Mouse (Mus musculus) 3T3-L1 (cell line): ENCODE measurements around the gene Spef1.
A peak's percentile ranks its signal among the peaks of the same experiment; 100 is the strongest.

Experiments used
- DNase-seq: peaks from one replicate; pipeline ENCODE4 v3.0.0-alpha.2; 2015; ENCODE audit warnings: low read depth, low spot score

Gene Spef1

DNA sequence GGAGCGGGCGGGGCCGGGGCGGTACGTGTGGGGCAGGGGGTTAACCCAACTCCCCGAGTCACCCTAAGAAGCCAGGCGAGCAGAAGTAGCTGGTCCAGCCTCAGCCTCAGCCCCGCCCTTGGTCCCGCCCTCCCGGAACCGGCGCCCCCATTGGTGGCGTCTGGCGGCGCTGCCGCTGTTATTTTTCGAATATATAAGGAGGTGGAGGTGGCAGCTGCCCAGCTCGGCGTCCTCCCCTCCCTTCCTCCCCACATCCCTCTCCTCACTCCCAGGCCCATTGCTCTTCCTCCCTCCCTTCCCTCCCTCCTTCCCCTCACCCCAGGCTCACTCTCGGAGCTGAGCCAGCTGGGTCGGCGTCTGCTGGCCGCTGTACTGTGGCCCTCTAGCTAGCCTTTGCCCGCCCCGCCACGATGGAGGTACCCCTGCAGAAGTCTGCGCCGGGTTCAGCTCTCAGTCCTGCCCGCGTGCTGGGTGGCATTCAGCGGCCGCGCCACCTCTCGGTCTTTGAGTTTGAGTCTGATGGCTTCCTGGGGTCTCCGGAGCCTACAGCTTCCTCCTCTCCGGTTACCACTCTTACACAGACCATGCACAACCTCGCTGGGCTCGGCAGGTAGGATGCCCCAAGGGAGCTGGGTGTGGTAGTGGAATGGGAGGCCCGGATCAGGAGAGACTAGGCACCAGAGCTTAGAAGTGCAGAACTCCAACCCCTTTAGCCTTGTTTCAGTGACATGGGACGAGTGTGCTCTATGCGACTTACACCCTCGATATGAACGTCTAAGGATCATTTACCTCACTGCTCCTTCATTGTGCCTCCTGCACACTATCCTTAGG, at the start of gene Spef1, which contains the start of gene Cdc25b:
Gene Spef1 (minus strand): TSS at position 512 of the 831 bp plus-strand sequence.
Gene Cdc25b (plus strand): TSS at position 179 of the 831 bp plus-strand sequence.
- DNase-seq, result peak; percentile 92

DNA sequence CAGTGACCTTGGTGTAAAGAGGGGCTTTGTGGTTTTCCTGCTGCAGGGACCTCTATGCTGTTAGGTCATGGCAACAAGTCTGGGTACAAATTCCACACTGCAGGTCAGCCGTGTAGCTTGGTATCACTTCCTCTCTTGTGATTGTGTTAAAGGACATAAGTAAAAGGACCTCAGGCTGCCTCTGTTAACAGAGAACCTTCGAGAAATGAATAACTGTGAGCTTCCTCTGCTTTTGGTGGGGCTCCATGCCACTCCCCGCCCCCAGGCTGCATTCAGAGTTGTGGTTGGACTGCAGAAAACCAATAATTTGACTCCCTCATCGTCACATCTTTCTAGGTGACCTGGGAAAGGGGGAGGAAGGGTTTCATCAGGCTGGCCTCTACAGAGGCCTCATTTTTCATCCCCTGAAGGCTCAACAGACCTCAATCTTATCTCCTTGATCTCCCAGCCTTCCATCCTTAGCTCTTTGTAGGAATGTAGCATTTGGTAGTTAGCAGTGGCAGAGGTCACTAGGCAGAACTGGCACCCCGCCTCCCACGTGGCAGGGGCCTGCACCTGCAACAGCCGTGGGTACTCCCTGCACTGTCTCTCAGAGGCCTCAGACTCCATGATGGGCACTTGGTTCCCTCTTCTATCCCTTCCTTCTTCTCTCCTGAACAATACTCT, 48.0 kb upstream of the Spef1 start:
- peak; percentile 46 for DNase-seq

DNA sequence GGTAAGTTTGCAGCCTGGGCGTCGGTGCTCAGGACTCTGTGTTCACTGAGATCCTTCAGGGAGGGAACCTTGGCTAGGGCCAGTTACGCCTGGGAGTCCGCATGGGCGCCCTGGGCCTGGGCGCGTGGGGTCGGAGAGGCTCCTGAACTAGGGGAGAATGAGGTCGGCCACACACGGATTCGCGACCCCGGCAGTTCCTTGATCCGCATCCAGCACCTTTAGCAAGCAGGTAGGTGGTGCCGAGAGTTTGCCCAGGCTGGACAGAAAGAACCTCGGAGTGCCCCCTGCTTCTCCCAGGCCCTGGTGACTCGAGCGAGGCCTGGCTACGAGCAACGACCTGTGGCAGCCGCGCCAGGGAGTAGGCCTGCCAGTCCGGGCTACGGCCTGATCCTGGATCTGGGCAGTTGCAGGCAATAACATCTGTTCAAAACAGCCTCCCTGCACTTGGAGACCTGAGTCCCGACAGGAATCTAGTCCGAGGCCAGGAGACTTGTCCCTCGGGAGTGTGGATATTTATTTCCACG, 47.1 kb upstream of the Spef1 start:
- peak; percentile 36 for DNase-seq

DNA sequence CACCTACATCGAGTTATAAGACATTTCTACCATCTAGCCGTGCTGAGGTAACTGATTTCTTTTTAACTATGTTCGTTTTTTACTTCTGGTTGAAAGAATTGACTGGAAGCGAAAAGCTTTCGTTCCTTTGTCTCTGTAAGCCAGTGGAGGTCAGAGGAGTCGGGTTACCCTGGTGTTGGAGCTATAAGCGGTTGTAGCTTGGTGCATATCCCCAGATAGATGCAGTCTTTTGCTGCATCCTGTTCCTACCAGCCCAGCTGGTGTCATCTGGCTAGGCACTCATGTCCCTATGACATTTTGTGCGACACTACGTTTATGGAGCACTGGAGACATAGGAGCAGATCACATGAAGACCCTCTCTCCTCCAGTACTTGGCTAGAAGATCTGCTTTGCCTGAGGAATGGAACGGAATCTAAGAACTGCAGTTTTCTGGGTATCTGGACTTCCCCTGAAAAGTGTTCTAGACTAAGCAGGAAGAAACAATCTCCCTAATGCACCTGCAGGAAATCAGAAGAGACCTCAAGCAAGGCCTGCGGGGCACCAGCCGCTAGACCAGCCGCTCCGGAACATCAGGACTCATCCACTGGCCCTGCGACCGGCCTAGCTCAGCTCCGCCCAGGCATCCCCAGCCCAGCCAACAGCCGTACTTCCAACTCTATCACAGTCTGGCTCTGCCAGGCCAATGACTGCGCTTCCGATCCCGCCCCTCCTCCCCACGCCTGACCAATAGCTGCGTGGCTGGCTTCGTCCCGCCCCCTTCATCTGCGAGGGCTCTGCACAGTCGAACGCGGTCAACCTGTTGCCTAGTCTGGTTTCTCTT, 46.4 kb upstream of the Spef1 start, which contains the start of gene Mavs:
Gene Mavs (plus strand): TSS at position 757 of the 820 bp plus-strand sequence.
- peak; percentile 99 for DNase-seq

DNA sequence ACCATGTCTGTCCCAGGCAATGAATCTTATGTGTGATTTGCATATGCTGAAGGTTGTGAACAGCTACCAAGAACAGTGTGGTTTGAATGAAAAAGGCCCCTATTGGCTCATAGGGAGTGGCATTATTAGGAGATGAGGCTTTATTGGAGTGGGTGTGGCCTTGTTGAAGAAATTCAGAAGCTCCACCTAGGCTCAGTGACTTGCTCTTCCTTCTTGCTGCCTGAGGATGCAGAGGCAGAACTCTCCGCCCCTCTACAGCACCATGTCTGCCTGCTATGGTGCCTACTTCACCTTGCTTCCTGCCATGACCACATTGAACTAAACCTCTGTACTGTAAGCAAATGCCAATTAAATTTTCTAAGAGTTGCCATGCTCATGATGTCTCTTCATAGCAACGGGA, 45.5 kb upstream of the Spef1 start:
- DNase-seq, result peak; percentile 33

DNA sequence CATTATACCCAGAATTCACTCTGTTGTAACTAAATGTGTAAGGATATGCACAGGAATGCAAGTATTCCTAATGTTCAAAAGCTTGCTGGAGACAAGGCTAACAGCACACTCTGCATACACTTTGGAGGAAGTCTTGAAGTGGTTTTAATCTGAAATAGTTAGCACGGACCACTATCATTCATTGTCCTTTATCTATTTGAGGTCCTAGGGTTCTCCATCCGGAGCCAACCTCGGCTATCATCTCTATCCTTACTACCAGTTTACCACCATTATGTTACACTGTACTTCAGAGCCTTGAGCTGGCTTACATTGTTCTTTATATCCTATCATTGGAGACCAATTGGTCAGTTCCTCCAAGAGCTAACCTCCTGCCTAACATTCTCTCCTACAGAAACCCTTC, 40.2 kb upstream of the Spef1 start:
- no peak for DNase-seq

DNA sequence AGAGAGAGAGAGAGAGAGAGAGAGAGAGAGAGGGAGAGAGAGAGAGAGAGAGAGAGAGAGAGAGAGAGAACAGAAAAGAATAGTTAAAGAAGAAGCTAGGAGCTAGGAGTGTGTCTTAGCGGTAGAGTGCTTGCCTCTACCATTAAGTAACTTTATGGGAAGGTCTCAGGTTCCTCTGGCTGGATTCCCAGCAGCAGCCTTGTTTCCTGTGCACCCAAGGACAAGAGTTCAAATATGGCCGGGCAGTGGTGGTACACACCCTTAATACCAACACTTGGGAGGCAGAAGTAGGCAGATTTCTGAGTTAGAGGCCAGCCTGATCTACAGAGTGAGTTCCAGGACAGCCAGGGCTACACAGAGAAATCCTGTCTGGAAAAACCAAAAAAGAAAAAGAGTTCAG, 39.6 kb upstream of the Spef1 start:
- DNase-seq, result peak; percentile 22

DNA sequence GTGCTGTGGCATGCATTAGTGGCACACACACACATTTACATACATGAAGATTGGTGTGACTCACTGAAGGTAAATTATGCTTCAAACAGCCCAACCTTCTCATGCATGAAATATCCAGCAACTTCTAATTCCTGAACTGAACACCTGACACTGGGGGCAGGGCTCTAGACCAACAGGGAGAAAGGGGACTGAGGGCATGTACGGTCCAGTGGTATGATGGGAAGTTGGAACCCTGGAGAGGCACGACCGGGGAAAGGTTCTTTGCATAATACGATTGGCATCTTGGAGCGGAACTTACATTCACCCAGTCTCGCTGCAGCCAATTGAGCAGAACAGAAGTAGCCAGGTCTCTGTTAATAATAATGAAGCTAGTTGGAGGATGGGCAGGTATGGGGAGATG, 38.1 kb upstream of the Spef1 start:
- no peak for DNase-seq

DNA sequence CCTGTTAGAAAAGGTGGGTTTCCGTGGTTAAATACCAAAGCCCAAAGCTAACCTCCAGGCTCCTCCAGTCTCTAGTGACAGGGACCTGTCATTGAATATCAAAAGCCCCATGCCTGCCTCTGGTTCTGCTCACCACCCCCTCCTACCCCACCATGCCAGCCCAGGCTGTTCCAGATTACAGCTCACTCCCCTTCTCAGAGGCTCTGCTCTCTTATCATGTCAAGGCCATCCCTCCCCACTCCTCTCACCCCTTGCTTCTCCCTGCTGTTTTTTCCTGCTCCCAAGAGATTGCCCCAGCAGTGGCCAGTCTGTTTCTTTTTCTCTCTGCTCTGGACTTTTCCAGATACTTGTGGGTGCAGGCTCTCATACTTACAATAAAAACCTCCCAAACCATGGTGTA, 36.5 kb upstream of the Spef1 start:
- DNase-seq, result no peak

DNA sequence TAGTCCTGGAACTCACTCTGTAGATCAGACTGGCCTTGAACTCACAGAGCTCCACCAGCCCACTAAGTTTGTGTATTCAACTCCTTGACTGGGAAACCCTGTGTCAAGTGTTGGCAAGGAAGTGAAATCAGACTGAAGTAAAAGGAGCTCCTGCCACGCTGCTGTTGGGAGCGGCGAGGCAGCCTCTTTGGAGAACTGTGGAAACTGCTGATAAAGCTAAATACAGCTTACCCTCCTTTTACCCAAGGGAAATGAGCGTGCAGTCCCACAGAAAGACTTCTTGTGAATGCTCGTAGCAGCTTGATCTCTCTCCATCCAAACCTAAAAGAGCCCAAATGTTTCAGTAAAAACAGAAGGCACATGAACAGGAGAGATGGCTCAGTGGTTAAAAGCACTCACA, 35.5 kb upstream of the Spef1 start:
- DNase-seq, result no peak

DNA sequence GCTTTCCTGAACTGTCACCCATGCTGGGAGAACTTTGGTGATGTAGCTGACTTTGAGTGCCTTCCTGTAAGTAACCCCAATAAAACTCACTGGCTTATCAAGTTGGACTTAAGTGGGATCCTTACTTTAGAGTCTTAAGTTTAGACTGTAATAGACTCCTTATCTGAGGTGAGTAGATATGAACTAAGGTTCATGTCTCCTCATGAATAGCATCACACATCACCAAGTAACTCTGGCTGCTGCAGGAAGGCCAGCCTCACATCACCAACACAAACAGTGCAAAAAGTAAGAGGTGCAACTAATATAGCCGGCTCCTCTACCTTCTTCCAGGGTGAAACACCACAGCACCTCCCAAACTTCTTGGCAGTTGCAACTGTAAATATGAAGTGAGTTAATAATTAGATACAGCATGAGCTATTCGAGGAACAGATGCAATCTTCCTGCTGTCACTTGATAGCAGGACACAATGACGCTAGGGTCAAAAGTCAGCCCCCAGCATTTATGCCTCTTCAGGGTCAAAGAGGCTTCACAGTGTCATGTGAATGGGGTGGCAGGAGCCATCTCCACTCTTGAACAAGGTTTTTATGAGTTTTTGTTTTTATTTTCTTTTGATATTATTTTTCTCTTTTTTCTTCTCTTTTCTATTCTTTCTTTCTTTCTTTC, 34.9 kb upstream of the Spef1 start:
- DNase-seq, result no peak

DNA sequence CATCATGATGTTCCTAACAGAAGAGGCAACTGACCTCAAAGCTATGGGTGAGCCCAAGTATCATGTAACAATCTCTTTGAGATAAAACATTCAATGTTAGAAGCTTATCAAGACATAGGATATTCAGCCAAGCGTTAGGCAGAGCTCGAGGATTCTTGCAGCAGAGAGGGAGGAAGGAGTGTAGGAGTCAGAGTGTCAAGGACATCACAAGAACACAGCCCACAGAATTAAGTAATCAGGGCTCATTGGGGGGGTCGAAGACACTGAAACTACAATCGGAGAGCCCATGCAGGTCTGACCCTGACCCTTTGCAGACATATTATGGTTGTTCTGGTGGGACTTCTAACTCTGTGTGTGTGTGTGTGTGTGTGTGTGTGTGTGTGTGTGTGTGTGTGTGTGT, 32.9 kb upstream of the Spef1 start:
- no peak for DNase-seq

DNA sequence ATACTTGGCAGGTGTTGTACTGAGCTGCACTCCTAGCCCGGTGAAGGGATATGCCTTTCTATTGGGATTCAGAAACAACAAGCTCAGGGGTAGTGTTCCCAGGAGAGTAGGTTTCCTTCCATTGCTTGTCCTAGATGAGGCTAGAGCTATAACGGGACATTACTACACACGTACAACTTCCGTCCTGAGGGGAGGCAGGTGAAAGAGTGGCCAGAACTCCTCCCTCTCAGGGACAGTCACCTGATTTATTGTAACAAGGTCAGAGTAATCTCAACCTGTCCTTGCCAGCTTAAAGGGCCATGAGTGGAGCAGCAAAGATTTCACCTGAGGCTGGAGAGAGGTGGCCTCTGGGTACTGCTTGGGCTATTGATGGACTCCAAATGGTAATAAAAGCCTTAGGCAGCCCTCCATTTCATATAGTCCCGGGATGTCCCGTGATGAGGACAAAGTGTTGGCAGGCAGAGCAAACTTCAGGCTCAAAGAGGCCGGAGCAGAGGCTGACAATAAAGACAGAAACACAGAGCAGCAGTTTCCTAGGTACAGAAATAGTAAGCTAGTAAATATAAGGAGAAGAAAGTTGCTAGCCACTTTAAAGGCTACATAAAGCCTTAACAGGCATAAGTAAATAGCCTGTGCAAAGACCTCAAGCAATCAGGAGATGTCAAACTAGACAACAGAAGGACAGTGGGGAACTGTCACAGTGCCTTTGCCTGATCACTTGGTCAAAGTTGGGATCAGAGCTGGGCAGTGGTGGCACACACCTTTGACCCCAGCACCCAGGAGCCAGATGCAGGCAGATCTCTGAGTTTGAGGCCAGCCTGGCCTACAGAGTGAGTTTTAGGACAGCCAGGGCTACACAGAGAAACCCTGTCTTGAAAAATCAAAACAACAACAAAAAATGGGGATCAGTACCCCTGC, 29.1 kb upstream of the Spef1 start:
- DNase-seq, result no peak

DNA sequence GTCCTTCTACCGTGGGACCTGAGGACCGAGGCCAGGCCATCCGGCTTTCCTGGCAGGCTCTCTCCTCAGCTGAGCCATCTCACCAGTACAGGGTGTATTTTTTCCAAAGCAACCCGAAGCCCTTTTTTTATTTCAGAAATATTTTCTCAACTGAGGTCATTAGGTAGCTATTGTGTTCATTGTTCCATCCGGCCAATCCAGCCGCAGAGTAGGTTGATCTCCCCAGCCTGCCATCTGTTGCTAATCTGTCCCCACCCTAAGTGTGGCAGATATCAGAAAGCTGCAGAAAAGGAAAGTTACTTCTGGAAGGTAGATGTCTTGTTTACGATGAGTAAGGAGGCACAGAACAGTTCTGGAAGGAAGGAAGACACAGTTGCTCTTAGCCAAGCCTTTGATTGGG, 26.7 kb upstream of the Spef1 start:
- DNase-seq, result no peak

DNA sequence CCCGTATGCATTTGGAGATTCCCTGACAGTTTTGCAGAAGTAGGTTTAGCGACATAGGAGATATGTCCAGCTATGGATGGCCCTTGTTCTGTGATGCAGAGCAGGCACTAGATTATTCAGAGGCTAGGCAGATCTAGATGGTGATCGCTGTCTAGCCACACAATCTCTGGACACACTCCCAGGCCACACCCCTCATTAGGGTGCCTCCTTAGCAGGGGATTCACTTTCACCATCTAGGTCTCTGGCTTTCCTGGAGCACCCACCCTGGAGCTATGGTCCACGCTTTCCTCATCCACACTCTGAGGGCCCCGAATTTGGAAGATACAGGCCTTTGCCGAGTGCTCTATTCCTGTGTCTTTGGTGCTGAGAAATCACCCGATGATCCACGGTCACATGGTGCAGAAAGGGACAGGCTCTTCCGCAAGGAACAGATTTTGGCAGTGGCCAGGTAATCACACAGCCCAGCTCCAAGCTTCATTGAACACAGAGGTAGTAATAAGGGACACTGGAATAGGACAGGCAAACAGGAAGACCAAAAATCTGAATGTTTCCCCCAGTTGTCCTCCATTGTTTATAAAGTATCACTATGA, 24.0 kb upstream of the Spef1 start:
- peak; percentile 57 for DNase-seq

DNA sequence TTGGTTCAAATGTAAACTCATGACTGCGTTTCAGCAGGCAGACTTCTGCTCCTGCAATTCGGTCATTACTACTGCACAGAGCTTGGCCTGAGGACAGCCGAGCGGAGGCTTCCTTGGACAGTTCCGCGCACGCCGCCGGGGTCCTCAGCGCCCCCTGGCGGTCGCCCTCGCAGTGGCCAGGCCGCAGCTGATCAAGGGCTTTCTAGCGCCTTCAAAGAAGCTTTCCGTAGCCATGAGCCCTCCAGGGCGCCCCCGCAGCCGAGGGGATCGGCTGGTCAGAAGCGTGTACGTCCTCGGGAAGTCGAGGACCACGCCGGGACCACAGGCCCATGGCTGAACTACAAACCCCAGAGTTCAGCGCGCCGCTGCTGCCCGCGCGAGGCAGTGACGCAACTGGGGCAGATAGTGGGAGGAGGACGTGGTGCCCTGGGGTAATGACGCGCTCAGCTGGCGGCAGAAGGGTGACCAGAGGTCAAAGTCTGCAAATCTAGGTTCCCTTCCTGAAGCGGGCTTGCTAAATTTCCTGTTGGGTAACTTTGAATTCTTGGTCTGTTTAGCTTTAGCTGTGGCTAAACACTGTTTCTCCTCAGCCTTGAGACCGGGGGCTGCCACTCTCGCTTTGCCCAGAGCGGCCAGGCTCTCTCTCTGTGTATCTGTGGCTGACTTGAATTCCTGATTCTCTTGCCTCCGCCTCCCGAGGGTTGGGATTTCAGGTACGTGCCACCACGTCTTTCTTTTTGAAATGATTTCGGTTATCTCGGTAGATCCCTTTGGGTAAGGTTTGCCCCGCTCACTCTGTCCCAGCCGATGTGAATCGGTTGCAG, 23.1 kb upstream of the Spef1 start:
- peak; percentile 96 for DNase-seq

DNA sequence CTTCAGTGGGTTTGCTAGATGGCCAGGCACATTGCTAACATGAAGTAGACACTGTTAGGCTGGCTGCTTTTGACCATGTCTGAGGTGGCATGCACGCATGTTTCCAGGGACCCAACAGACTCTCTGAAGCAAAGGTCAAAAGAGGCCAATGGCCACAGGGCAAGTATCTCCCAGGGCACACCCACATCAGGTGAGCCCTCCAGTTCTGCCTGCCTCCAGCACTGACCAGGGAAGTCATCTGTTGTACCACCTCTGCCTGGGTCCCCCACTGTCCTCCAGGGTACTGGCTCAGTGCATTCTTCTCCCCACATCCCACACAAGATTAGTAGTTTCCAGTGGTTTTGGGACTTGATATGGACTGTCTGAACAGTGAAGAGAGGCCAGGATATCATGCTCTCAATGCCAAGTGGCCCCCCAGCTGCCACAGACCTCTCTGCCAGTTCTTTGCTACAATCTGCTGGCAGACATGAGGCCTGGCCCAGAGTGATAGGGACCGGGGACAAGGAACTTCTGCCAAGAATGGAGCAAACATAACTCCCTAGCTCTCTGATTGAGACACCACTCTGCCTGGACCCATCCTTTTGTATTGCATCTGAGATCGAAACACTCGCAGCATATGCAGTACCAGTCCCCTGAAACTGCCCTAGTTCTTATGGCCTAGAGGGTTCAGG, 22.2 kb upstream of the Spef1 start:
- DNase-seq, result no peak

DNA sequence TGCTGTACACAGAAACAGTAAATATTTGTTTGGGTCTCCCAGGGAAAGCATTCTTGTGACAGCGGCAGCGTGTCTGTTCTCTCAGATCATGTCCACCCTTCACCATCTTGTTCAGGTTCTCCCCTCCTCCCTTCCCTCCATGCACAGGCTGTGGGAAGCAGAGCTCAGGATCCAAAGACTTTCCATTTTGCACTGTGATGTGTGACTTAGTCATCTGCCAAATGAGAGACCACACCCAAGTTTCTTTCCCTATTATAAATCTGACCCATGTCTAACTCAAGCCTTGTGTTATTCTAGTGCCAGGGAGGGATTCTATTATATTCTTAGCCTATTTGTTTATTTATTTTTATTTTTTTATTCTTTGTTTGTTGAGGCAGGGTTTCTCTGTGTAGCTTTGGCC, 21.3 kb upstream of the Spef1 start:
- DNase-seq, result peak; percentile 82
